Mouse (Mus musculus) CH12.LX (cell line): Measurements from ENCODE around the gene Uxs1.

Source experiments
- CTCF ChIP-seq, 2 experiments: IDR thresholded peaks in 1 of 2; conservative IDR thresholded peaks in 1 of 2; 2 replicates each; pipeline ENCODE4 v1.5.1; 2011 to 2012; ENCODE audit warnings: low read depth in 2 of 2, low read length in 2 of 2, improper control_type of control experiment in 1 of 2, inconsistent platforms in 1 of 2, mild to moderate bottlenecking in 1 of 2, moderate library complexity in 1 of 2
- E2F4 ChIP-seq: IDR thresholded peaks from 2 replicates; pipeline ENCODE4 v1.6.1; 2011; ENCODE audit warnings: low read depth, low read length, improper control_type of control experiment; ENCODE audit not compliant: insufficient replicate concordance
- EP300 ChIP-seq: IDR thresholded peaks from 2 replicates; pipeline ENCODE4 v1.6.1; 2011; ENCODE audit warnings: low read length, improper control_type of control experiment
- HCFC1 ChIP-seq: IDR thresholded peaks from 2 replicates; pipeline ENCODE4 v1.6.1; 2012; ENCODE audit warnings: low read depth, mild to moderate bottlenecking, inconsistent platforms, low read length, improper control_type of control experiment
- RCOR1 ChIP-seq: conservative IDR thresholded peaks from 2 replicates; pipeline ENCODE4 v1.6.1; 2012; ENCODE audit warnings: low read depth, mild to moderate bottlenecking, inconsistent platforms, low read length, improper control_type of control experiment

- TF ChIP-seq HCFC1 (no peak), CTCF (conservative IDR thresholded peaks at IDR 0.05 in 1 of 2, IDR thresholded peaks at IDR 0.05 in 1 of 2; ENCODE audit: low read depth in 2 of 2, low read length in 2 of 2) (no peak), EP300 (no peak), RCOR1 (no peak), E2F4 (no peak)
Observed at GRCm38 (mm10) chr1:43786711-43787110, 40.9 kb downstream of the Uxs1 start.
